Mouse (Mus musculus): ENCODE data around the gene Spata13.

Spata13 gene

DNA sequence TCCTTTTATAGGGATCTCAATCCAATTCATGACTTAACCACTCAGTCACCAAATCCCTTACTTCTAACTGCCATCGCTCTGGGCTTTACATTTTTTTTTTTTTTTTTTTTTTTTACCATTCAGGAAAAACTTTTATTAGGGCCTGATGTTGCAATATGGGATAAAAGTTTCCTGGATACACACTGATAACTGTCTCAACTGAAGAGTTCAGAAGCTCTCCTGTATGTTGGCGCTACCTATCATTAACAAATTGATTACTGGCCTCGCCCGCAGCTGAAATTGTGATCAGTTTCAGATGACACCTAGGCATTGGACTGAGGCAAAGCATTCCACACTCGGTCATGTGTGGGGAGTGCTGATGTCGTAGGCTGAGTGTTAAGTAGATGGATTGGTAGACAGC, 7.3 kb downstream of the Spata13 start:
- no peak for DNase-seq

DNA sequence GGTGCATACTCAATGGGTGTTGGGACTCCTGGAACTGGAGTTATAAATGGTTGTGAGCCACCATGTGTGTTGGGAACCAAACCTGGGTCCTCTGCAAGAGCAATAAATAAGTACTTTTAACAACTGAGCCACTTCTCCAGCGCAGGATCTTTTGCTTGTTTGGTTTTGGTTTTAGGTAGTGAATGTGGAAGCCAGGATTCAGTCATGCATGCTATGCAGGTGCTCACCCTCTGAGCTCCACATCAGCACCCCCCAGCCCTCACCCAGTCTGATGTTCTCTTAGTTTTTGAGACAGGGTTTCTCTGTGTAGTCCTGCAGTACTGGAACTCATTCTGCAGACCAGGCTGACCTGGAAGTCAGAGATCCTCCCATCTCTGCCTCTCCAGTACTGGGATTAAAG, 8.3 kb downstream of the Spata13 start:
- peak in 1 of 2 experiments; percentile 18 for DNase-seq

DNA sequence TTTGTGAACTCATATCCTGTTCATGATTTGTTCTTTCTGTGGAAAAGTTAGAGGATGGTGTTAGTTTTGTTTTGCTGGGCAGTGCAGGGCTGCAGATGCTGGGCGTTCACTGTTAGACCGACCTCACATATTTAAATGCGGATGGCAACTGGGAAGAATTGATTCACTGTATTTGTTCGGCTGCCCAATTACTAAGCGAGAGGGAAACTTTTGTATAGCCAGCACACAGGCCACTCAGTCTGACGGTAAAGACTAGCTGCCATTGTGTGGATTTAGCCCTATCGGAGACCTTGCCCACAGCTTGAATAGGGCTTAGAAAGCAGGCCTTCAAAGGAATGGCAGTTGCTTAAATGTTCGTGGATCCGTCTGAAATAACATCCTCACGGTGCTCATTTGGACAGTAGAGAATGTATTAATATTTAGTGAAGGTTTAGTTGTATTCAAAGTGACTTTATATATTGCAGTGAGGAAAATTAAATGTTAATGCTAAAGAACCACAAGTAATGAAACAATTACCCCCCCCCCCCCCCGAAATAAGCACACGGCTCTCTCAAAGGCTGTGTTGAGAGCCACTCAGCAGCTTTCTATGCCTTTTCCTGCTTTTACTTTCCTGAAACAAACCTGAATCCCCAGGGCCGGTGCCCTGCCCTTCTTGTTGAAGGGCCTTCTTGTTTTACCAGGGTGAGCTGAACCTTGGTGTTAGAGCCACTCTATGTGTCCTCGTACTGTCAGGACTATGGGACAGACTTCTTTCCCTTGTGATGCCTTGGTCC, 9.5 kb downstream of the Spata13 start:
- DNase-seq: no peak

DNA sequence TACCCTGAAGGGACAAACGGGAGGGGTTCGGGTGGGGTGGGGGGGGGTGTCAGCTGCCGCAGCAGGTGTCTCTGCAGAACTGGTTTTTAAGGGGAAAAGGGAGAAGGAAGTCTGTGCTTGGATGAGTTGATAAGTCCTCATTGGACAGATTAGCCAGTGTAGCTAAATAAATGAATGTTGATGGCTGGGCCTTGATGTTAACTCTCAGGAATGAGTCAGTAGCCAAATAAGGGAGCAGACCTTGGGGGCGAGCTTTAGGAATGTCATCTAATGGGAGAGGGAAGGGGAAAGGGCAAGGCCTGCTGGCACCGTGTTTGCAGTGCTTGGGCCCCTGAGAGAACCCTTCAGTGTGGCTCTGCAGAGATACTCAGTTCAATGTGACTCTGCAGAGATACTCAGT, 12.6 kb downstream of the Spata13 start:
- DNase-seq: no peak

DNA sequence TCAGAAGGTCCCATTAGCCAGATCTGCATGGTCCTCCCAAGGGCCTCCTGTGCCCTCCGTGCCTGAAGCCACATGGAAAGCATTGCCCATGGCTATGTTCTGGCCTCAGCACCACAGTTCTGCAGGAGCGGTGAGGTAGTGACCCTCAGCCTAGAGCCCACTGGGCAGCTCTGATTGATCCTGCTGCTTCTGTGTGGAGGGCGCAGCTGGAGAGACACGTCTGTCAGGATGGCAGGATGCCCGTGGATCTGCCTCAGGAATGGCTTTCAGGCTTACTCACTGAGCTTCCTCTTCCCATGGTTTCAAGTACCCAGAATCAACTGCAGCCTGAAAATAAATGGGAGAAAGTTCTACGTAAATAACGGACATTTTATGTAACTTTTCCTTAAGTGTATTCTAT, 14.1 kb downstream of the Spata13 start:
- no peak for DNase-seq

DNA sequence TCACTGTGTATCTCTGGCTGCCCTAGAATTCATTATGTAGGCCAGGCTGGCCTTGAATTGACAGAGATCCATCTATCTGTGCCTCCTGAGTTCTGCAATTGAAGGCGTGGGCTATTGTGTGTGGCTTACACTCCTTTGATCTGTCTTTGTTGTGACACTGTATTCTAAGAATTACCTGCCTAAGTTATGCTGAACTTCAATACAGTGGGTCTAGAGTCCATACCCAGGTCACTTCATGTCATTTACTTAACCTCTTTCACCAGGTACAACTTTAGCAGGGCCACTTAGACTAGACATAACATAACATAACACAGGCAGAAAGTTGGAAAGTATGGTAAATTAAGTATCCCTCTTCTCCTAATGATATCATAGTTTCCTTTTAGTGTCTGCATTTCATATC, 15.2 kb downstream of the Spata13 start:
- no peak for DNase-seq

DNA sequence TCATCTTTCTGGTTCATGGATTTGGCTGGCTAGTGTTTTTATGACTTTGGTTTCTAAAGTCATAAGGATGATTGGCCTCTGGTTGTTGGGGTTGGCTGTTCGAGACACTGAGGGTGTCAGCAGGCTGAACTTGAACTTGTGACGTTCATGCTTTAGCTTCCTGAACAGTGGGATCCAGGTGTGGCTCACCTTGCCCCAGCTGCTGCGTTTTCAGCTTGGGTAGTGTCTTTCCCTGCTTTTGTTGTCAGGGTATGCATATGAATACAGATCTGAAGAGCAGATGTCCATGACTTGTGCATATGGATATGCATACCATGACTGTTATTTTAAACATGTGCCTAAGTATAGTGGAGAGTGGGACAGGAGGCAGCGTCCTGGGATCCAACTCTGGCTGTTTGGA, 19.4 kb downstream of the Spata13 start:
- no peak for DNase-seq

DNA sequence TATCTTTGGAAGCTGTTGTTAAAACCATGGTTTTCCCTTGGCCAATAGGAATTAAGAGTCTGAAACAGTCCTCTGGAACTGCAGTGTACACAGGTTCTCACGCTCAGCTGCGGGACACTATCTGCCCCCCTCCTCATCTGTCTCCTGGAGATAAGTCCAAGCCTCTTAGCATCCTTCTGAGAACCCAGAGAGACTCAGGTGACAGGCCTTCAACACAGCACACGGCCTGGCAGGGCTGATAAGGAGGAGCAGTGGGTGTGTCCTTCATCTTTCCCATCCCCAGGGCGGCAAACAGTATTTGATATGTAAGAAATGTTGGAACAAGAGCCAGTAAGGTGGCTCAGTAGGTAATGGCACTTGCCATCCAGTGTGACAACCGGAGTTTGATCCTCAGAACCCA, 20.2 kb downstream of the Spata13 start:
- no peak for DNase-seq

DNA sequence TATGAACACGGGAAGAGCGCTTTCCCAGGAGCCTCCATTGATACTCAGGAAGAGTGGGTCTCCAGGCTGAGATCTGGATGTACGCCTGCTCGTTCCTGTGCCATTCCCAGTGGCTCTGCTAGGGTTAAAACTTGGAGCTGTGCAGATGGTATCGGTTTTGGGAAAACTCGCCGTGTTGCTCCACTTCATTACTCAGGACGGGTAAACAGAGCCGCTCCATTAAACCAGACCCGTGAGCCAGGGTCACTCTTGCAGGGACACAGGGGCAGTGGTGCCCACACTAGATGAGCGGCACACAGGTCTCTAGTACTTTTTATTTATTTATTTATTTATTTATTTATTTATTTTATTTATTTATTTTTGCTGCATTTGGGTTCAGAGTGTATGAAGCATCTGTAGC, 20.9 kb downstream of the Spata13 start:
- DNase-seq: no peak

DNA sequence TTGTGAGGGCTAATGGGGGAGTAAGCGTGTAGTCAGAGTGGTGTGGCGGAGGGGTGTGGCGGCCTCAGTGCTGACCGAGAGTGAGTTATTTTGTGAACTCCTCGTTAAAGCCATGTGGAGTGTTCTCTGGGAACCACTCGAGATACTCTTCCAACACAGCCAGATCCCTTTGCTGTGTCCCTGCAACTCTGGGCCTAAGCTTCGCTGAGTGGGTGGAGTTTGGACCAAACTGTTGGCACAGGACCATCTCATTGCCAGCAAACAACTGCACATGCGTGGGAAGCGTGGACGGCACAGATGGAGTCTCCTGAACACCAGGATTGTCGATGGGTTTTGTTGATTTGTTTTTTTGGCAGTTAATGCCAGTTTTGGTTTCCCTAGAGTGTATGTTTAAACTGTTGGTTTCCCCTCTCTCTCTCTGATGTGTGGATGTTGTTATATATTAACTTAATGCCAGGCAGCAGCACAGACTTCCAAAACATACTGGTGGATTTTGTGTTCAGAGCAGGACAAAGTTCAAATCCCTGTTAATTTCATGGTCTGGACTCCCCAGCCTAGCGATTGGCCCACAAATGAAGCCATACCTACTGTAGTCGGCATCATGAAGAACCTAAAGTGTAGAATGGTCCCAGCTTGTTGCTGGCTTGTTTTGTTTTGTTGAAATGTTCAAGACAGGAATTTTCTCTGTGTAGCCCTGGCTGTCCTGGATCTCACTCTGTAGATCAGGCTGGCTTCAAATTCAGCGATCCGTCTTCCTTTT, 22.3 kb downstream of the Spata13 start:
- DNase-seq: no peak

DNA sequence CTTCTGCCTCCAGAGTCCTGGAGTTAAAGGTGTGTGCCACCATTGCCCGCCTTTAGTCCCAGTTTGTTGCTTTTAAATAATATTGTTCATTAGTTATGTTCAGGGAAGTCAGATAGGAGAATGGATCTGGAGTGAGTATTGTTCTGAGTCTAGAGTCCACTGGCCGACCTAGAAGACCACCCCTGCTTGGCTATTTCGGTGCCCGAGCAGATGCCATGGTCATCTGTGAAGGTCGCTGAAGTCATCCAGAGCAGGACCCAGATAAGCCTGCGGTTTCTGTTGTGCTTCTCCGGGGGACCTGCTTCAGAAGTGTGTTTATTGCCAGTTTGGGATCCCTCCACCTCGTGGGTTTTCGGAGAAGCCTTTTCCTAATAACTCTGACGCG, 22.9 kb downstream of the Spata13 start:
- DNase-seq: no peak

DNA sequence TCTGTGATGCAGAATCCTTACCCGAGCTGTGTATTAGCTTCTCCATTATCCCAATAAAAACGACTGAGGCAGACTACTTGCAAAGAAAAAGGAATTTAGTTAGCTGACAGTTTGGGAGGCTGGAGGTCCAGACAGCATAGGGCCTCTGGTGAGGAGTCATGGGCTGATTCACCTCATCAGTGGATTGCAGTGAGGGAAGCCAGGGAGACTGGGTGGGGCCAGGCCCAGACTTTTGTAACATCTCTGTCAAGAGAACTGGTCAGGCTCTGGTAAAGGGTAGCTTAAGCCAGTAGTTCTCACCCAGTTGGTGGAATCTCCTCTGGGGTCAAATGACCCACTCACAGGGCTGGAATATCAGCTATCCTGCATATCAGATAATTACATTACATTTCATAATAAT, 24.1 kb downstream of the Spata13 start:
- DNase-seq: no peak

DNA sequence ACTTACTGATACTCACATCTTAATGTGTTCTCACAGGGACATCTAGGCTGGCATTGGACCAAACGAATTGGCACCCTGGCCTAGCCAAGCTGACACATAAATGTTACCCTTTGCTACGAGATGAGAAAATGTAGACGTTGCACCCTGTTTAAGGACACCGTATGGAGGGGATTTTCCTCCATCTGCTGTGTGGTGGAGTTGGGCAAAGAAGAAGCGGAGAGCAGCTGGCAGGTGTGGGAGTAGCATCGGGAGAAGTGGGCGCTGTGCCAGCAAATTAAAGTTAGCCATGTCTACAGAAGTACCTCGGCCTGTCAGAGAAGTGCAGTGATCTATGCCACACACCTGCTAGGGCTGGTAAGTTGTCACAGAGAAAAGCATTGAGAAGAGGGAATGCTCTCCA, 25.7 kb downstream of the Spata13 start:
- no peak for DNase-seq

DNA sequence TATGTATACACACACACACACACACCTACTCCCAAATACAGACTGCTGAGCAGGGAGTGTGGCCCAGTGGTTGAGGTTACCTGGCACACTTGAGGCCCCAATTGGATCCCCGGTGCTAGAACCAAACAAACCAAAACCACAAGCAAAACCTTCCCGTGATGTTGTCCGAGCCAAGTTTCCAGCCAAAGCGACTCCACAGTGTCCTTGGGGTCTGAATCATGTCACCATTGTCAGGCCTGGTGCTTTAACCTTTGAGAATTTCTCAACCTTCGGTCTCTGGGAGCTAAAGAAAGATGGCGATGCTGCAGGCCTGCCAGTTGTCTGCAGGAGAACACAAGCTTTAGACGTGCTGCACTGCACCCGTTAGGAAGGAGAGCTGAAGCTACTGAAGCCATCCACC, 26.8 kb downstream of the Spata13 start:
- no peak for DNase-seq

DNA sequence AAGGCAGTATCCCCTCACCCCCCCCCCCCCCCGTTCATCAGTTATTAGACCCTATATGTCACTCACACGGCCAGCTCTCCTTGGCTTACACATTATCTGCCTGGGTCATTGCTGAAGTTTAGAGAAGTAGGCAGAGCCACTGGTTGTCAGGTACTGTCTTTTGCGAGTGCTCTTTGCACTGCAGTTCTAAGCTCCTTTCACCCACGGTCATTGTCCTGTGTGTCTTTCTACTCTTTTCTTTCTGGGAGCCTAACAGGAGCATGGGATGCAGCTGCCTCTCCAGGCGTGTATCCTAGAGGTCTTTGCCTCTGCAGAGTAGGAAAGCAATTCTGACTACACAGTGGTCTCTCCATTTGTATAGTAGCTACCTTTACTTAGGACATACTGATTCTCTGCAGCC, 27.5 kb downstream of the Spata13 start:
- DNase-seq: no peak

DNA sequence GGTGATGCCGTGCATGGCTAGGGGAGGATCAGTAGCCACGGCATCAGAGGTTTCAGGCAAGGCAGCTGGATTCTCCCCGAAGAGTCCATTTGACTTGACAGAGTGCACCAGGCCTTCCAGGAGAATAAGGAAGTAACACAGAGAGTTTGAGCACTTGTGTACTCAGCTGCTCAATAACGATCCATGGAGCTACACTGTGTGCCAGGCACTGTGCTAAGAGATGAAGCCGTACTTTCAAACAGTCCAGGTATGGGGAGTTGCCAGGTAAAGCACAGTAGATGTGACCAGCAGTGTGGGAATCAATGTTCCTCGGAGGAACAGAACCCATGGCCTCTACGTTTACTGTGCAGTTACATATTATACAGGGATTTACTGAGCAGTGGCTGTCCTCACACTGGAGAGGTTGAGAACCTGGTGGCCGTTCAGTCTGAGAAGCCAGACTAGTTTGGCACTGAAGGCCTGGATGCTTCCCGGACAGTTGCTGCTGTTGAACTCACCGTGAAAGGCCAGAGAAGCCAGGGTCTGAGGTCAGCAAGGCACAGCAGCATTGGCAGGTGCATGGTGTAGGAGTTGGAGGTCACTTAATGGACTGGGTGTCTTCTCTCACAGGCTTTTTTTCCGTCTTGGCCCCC, 29.6 kb downstream of the Spata13 start:
- DNase-seq: no peak

DNA sequence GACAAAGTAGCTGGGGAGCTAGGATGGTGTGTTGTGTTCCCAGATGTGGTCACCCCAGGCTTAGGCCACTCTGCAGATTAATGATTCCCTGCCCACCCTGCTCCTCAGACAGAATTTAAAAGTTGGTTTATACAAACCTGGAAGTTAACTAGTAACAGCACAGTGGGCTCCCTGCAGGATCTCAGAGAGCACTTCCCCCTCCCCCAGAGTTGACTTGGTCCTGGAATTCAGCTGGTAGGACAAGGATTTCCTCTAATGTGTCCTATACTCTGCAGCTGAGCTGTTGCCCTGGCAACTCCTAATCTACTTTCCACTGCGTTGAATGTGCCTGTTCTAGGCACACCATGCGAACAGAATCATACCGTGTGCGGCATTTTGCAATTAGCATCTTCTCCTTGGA, 30.8 kb downstream of the Spata13 start:
- no peak for DNase-seq

DNA sequence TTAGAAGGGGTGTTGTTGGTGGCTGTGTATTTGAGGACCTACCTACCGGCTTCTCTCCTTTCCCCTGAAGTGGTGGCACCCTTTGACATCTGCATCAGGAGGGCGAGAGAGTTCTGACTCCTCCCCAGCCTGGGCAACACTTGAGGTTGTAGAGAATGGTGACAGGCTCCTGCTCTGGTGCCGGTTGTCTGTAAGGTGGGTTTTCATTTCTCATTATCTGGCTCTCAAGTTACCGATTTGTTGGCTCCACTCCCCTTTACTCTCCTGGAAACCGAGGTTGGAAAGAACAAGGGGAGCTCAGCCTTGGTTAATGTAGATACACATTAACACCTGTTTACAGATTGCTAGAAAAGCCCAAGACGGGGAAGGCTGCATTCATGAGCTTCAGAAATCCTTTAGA, 31.5 kb downstream of the Spata13 start:
- no peak for DNase-seq

DNA sequence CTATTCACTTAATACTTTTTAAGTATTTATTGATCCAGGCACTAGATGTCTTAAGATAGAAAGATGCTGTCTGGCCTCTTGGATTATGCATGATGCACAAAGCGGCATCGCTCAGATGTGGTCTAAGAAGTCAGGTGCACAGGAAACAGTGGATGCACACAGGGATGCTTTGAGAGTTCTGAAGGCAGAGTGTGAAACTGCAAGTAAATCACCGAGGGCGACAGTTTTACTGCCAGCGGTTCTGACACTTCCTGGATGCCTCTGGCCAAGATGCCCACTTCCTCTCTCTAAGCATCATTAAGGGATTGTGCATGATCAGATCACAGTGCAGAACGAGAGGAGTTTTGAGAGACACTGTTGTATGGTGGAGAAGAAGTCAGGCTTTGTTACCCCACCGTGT, 32.5 kb downstream of the Spata13 start:
- no peak for DNase-seq

DNA sequence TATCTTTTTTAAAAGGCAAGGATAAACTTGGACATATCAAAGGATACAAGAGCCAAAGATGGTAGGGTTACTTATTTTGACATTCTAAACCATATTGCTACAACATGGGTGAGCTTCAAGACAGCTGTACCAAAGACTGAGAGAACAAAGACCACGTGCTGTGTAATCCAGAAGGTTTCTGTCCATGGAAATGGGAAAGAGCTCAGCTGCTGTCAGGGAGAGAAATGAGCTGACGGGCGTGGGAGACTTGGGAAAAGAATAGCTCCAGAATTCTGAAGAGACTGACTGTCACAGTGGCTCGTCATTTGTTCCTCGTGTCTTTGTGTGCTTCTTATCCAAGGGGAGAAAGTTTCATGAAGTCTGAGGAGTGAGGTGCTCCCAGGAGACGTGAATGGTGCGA, 36.4 kb downstream of the Spata13 start:
- no peak for DNase-seq

DNA sequence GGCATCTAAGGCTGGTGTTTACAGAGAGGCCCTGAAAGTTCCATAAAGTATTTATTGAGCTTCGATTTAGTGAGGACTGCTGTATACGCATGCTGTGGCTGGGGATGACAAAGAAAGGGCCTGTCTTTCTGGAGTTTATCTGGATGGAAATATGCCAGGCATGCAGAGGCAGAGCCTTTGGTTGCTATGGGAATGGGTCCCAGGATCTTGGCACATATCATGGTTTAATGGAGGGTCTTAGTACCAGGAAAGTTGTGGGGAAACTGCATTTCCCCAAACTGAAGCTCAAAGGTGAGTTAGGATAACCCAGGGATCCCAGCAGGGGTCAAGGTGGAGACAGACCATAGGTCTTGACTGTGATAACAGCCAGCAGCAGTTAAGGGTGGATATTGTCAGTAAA, 37.7 kb downstream of the Spata13 start:
- DNase-seq: no peak

DNA sequence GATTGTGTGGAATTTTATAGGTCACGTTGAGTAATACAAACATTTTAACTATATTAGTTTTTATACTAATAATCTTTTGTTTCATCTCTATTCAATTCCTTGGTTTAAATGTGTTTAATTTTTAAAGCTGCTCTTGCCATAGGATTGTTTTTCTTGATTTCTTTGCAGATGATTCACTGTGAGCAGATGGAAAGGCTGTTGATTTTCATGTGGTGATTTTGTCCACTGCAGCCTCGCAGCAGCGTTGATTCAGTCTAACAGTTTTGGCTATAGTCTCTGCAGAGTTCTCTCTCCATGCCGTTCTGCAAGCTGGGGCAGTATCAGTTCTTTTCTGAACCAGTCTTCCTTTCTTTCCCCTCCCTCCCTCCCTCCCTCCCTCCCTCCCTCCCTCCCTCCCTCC, 41.9 kb downstream of the Spata13 start:
- no peak for DNase-seq

DNA sequence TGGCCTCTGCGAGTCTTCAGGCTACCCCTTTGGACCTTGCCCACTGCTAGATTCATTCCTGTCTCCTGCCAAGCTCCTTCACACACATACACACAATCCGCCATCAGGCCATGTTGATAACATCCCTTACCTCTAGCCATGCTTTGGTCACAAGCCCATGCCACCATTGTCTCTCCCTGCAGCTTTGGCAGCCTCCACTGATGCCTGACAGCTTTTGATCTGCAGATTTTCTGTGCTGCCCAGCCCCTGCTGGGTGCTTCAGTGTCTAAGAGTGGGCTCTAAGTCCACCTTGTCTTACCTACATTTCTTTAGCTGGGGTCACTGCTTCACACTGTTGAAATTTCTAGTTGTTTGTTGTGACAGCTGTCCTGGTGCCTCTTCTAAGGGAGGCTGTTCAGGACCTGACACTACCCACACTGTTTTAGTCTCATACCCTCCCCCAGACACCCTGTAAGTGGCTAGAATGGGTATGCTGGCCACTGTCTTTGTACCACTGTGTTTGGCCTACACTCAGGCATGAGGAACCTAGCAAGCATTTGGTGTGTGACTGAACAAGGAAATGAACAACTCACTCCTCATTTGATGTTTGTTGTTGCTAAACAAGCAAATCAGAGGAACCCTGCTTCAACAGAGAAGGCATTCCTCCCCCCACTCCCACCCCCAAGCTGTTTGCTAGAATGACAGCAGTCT, 43.0 kb downstream of the Spata13 start:
- no peak for DNase-seq
